In genomic region chr4:9116955-9117647, GRCm38 (mm10) we compare ENCODE assay signal across 22 mouse cellular contexts.
DNase-seq lines count a peak whose midpoint lies in the region; ATAC-seq and TF ChIP-seq lines count a peak whose summit lies in the region.
"Had no signal": no experiment of that assay in that cellular context is flagged by ENCODE, and none has a peak within 500 bp of the region (broad histone marks: within the 10 kb centered on the region; RNA-seq: fewer than 3 reads in every experiment).

No protein-coding gene starts in this region.

- no peaks in the 10 kb centered on the region; the same call in 1 of the 2 replicates for H3K4me1 ChIP-seq in forebrain, embryonic 11.5 days (replicated peaks; ENCODE audit: control insufficient read depth, insufficient read depth, low read length)
- H3K4me1 ChIP-seq in forebrain, embryonic 14.5 days (ENCODE audit: control insufficient read depth, insufficient read depth, low read length): no peaks in the 10 kb centered on the region
- peaks cover 9% of the 10 kb centered on the region for H3K4me1 ChIP-seq in midbrain, embryonic 11.5 days (ENCODE audit: control insufficient read depth, insufficient read depth, low read length)
- H3K4me1 ChIP-seq in midbrain, embryonic 16.5 days (ENCODE audit: control insufficient read depth, insufficient read depth, low read length): no peaks in the 10 kb centered on the region
- peaks cover 13% of the 10 kb centered on the region; the same call in 1 of the 2 replicates for H3K4me1 ChIP-seq in liver, embryonic 15.5 days (replicated peaks)
- H3K4me1 ChIP-seq: embryonic facial prominence, embryonic 13.5 days; neural tube, embryonic 15.5 days had no signal

- no peak overlapping the region for H3K4me3 ChIP-seq in forebrain, embryonic 11.5 days (ENCODE audit: low read depth, low read length)
- no peak overlapping the region for H3K4me3 ChIP-seq in forebrain, embryonic 14.5 days (ENCODE audit: low read depth, low read length)
- H3K4me3 ChIP-seq in midbrain, embryonic 11.5 days (ENCODE audit: low read depth, low read length): no peak overlapping the region
- no peak overlapping the region for H3K4me3 ChIP-seq in midbrain, embryonic 16.5 days (ENCODE audit: low read depth, low read length)
- no peak overlapping the region for H3K4me3 ChIP-seq in liver, embryonic 15.5 days (replicated peaks)
- no peak overlapping the region for H3K4me3 ChIP-seq in left cerebral cortex, adult 2 months
- H3K4me3 ChIP-seq: embryonic facial prominence, embryonic 13.5 days; forebrain, embryonic 15.5 days; heart, adult 2 months; limb, embryonic 12.5 days; neural tube, embryonic 15.5 days had no signal

- 29% methylated on average over 4 of the region's 4 CpGs for WGBS in forebrain, embryonic 11.5 days
- 33% methylated on average over 4 of the region's 4 CpGs for WGBS in forebrain, embryonic 14.5 days
- 29% methylated on average over 4 of the region's 4 CpGs for WGBS in midbrain, embryonic 11.5 days
- WGBS in midbrain, embryonic 16.5 days: 28% methylated on average over 4 of the region's 4 CpGs
- 49% methylated on average over 4 of the region's 4 CpGs for WGBS in liver, embryonic 15.5 days (ENCODE audit: insufficient replicate concordance)

- no peak overlapping the region for H3K4me2 ChIP-seq in forebrain, embryonic 11.5 days (ENCODE audit: low read depth, low read length, severe bottlenecking)
- no peak overlapping the region for H3K4me2 ChIP-seq in forebrain, embryonic 14.5 days (ENCODE audit: low read length)
- no peak overlapping the region for H3K4me2 ChIP-seq in midbrain, embryonic 11.5 days
- H3K4me2 ChIP-seq in midbrain, embryonic 16.5 days (ENCODE audit: low read length): no peak overlapping the region
- H3K4me2 ChIP-seq in liver, embryonic 15.5 days: no peak overlapping the region
- H3K4me2 ChIP-seq: embryonic facial prominence, embryonic 13.5 days; forebrain, embryonic 15.5 days; limb, embryonic 12.5 days; neural tube, embryonic 15.5 days had no signal

- TF ChIP-seq CTCF in left cerebral cortex, adult 2 months (IDR thresholded peaks at IDR 0.05): no peak

- no peak overlapping the region for H3K9ac ChIP-seq in forebrain, embryonic 11.5 days (ENCODE audit: low read length)
- H3K9ac ChIP-seq in forebrain, embryonic 14.5 days (ENCODE audit: low read length): no peak overlapping the region
- no peak overlapping the region for H3K9ac ChIP-seq in midbrain, embryonic 11.5 days (ENCODE audit: low read length)
- H3K9ac ChIP-seq in midbrain, embryonic 16.5 days (ENCODE audit: low read depth, low read length): no peak overlapping the region
- H3K9ac ChIP-seq in liver, embryonic 15.5 days: no peak overlapping the region
- H3K9ac ChIP-seq: embryonic facial prominence, embryonic 13.5 days; forebrain, embryonic 15.5 days; limb, embryonic 12.5 days; neural tube, embryonic 15.5 days had no signal

- DNase-seq in forebrain, embryonic 11.5 days (ENCODE audit: low spot score): no peak
- DNase-seq in forebrain, embryonic 14.5 days (ENCODE audit: low spot score): no peak
- DNase-seq in midbrain, embryonic 11.5 days (ENCODE audit: low spot score, missing footprints): no peak
- no peak for DNase-seq in left cerebral cortex, adult 2 months (ENCODE audit: extremely low spot score in 1 of 2, low spot score in 2 of 2)
- DNase-seq in MN1 (ENCODE audit: low spot score): no peak
- DNase-seq in natural killer cell, adult 2 months (ENCODE audit: low spot score in 2 of 2): no peak
- DNase-seq: adrenal gland, postnatal 36 days; cerebellum, postnatal 10 days; heart, adult 2 months; kidney, adult 2 months; kidney, postnatal 25 days; lung, postnatal 4 days; thymus, postnatal 14 days had no signal

- no peaks in the 10 kb centered on the region for H3K36me3 ChIP-seq in forebrain, embryonic 11.5 days (ENCODE audit: control insufficient read depth, insufficient read depth, low read length)
- H3K36me3 ChIP-seq in forebrain, embryonic 14.5 days (ENCODE audit: control insufficient read depth, insufficient read depth, low read length): no peaks in the 10 kb centered on the region
- no peaks in the 10 kb centered on the region for H3K36me3 ChIP-seq in midbrain, embryonic 11.5 days (ENCODE audit: control insufficient read depth, insufficient read depth, low read length)
- no peaks in the 10 kb centered on the region for H3K36me3 ChIP-seq in midbrain, embryonic 16.5 days (ENCODE audit: control insufficient read depth, insufficient read depth, low read length)
- no peaks in the 10 kb centered on the region for H3K36me3 ChIP-seq in liver, embryonic 15.5 days (replicated peaks)
- H3K36me3 ChIP-seq: embryonic facial prominence, embryonic 13.5 days; forebrain, embryonic 15.5 days; limb, embryonic 12.5 days; neural tube, embryonic 15.5 days had no signal

- no peaks in the 10 kb centered on the region for H3K27me3 ChIP-seq in forebrain, embryonic 11.5 days (ENCODE audit: control insufficient read depth, insufficient read depth, low read length)
- no peaks in the 10 kb centered on the region for H3K27me3 ChIP-seq in forebrain, embryonic 14.5 days (replicated peaks; ENCODE audit: control insufficient read depth, insufficient read depth, low read length)
- no peaks in the 10 kb centered on the region for H3K27me3 ChIP-seq in midbrain, embryonic 11.5 days (ENCODE audit: control insufficient read depth, insufficient read depth, low read length)
- no peaks in the 10 kb centered on the region for H3K27me3 ChIP-seq in midbrain, embryonic 16.5 days (ENCODE audit: control insufficient read depth, insufficient read depth, low read depth, low read length)
- H3K27me3 ChIP-seq in liver, embryonic 15.5 days: no peaks in the 10 kb centered on the region
- H3K27me3 ChIP-seq: CH12.LX; embryonic facial prominence, embryonic 13.5 days; forebrain, embryonic 15.5 days; neural tube, embryonic 15.5 days had no signal

- peak; percentile 76 for ATAC-seq in forebrain, embryonic 11.5 days (replicated peaks; ENCODE audit: low FRiP score)
- no peak; the same call in 1 of the 2 replicates for ATAC-seq in forebrain, embryonic 14.5 days
- ATAC-seq in midbrain, embryonic 11.5 days (ENCODE audit: low FRiP score): peak; percentile 95
- ATAC-seq in midbrain, embryonic 16.5 days: no peak
- peak; percentile 42; the same call in 1 of the 2 replicates for ATAC-seq in liver, embryonic 15.5 days (ENCODE audit: insufficient read depth)
- ATAC-seq: activated CD4-positive, CD25-positive, alpha-beta regulatory T cell, adult 4 months; forebrain, embryonic 15.5 days; hindbrain, postnatal 0 days had no signal

- H3K9me3 ChIP-seq in forebrain, embryonic 11.5 days (ENCODE audit: control insufficient read depth, low read length): no peaks in the 10 kb centered on the region
- H3K9me3 ChIP-seq in forebrain, embryonic 14.5 days (replicated peaks; ENCODE audit: control insufficient read depth, low read length): no peaks in the 10 kb centered on the region
- no peaks in the 10 kb centered on the region for H3K9me3 ChIP-seq in midbrain, embryonic 11.5 days (ENCODE audit: control insufficient read depth, low read length)
- H3K9me3 ChIP-seq in midbrain, embryonic 16.5 days (replicated peaks; ENCODE audit: control insufficient read depth, low read length, poor library complexity, severe bottlenecking): no peaks in the 10 kb centered on the region
- H3K9me3 ChIP-seq in liver, embryonic 15.5 days (replicated peaks): no peaks in the 10 kb centered on the region
- H3K9me3 ChIP-seq: embryonic facial prominence, embryonic 13.5 days; forebrain, embryonic 15.5 days; limb, embryonic 12.5 days; neural tube, embryonic 15.5 days had no signal

- intact Hi-C loops in left cerebral cortex, adult 2 months (cut with DNase I): no loop called here

- no peak overlapping the region for H3K27ac ChIP-seq in forebrain, embryonic 11.5 days (ENCODE audit: low read depth, low read length)
- H3K27ac ChIP-seq in forebrain, embryonic 14.5 days (ENCODE audit: low read depth, low read length): no peak overlapping the region
- H3K27ac ChIP-seq in midbrain, embryonic 11.5 days (ENCODE audit: low read depth, low read length): peak overlapping the region; percentile 51; the same call in 1 of the 2 replicates
- H3K27ac ChIP-seq in midbrain, embryonic 16.5 days (ENCODE audit: low read length): no peak overlapping the region
- H3K27ac ChIP-seq in liver, embryonic 15.5 days (replicated peaks): no peak overlapping the region
- H3K27ac ChIP-seq in left cerebral cortex, adult 2 months: no peak overlapping the region
- H3K27ac ChIP-seq: embryonic facial prominence, embryonic 13.5 days; forebrain, embryonic 15.5 days; heart, adult 2 months; hindbrain, postnatal 0 days; limb, embryonic 12.5 days; neural tube, embryonic 15.5 days had no signal

Comparison
In these comparisons a context has a peak if more than half of its experiments do, and no peak if none do; other contexts are left out.
1. ATAC-seq: peak in forebrain, embryonic 11.5 days (single experiment), midbrain, embryonic 11.5 days (single experiment) and liver, embryonic 15.5 days (single experiment); none in forebrain, embryonic 14.5 days (single experiment) and midbrain, embryonic 16.5 days (single experiment).